Mouse (Mus musculus): ENCODE data around the gene Cenpu. TPM values are rescaled to one million over a fixed set of nuclear protein-coding genes. Genes with fewer than 3 reads are reported as not detected.
A peak's percentile ranks its signal among the peaks of the same experiment; 100 is the strongest.

Gene Cenpu
- polyA plus RNA-seq, 2 experiments, result 10.1 to 11.2 TPM

DNA sequence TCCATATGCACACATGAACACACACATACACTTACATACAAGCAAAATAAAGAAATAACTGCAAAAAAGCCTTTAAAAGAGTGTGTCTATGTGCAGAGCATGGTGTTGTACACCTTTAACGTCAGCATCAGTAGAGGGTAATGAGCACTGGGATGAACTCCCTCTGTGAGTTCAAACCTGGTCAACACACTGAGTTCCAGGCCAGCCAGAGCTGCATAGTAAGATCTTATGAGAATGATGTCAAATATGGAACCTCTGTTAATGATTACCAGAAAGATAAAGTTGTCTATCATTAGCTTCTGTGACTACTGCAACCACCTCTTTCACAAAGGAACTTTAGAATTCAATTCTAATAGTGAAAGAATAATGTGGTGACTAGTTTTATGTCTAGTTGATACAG lies 55.1 kb downstream of the Cenpu start:
- Histone ChIP-seq H3K4me1 (ENCODE audit: control insufficient read depth, insufficient read depth, low read length) (no peaks in the 10 kb centered on the region), H3K36me3 (ENCODE audit: control insufficient read depth, insufficient read depth, low read length) (peaks cover 24% of the 10 kb centered on the region), H3K4me3 (replicated peaks; ENCODE audit: low read length) (no peak overlapping the region), H3K9me3 (ENCODE audit: control insufficient read depth, low read length) (no peaks in the 10 kb centered on the region), H3K27me3 (ENCODE audit: control insufficient read depth, insufficient read depth, low read length) (no peaks in the 10 kb centered on the region), H3K27ac (replicated peaks; ENCODE audit: low read depth, low read length) (no peak overlapping the region), H3K4me2 (replicated peaks; ENCODE audit: low read depth, low read length, severe bottlenecking) (no peak overlapping the region), H3K9ac (ENCODE audit: low read depth, low read length, severe bottlenecking) (no peak overlapping the region)
- ATAC-seq (ENCODE audit: low FRiP score, low read depth) (no peak), DNase-seq (ENCODE audit: low spot score) (no peak)
- WGBS, result 83% methylated on average over 1 of the region's 1 CpGs
- TF ChIP-seq POLR2A (IDR thresholded peaks at IDR 0.05; ENCODE audit: borderline replicate concordance, extremely low read depth, insufficient read depth, insufficient read length), result no peak

DNA sequence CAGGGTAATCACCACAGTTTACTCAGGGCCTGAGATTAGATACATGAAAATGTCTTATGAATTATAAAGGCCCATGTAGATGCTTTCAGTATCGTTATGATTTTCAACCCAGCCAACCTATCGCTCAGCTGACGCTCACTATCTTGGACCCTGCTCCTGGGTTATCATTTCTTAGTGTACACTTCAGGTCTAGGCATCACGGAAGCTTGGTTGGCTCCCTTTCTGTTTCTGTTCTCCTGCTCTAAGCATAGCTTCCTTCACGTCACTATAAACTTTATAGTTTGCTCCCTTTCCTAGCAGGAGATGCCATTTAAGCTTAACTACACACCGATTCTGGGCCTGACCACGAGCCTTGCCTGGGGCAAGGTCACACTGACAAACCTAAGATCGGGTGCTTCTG lies 59.7 kb downstream of the Cenpu start:
- Histone ChIP-seq H3K36me3 (ENCODE audit: control insufficient read depth, insufficient read depth, low read length) (peaks cover 14% of the 10 kb centered on the region), H3K4me2 (replicated peaks; ENCODE audit: low read depth, low read length, severe bottlenecking) (no peak overlapping the region), H3K4me1 (ENCODE audit: control insufficient read depth, insufficient read depth, low read length) (peaks cover 11% of the 10 kb centered on the region), H3K27ac (replicated peaks; ENCODE audit: low read depth, low read length) (no peak overlapping the region), H3K4me3 (replicated peaks; ENCODE audit: low read length) (no peak overlapping the region), H3K9me3 (ENCODE audit: control insufficient read depth, low read length) (no peaks in the 10 kb centered on the region), H3K27me3 (ENCODE audit: control insufficient read depth, insufficient read depth, low read length) (no peaks in the 10 kb centered on the region), H3K9ac (ENCODE audit: low read depth, low read length, severe bottlenecking) (no peak overlapping the region)
- ATAC-seq (ENCODE audit: low FRiP score, low read depth) (no peak), DNase-seq (ENCODE audit: low spot score) (no peak)
- 60% methylated on average over 8 of the region's 8 CpGs for WGBS
- TF ChIP-seq POLR2A (IDR thresholded peaks at IDR 0.05; ENCODE audit: borderline replicate concordance, extremely low read depth, insufficient read depth, insufficient read length), result no peak

DNA sequence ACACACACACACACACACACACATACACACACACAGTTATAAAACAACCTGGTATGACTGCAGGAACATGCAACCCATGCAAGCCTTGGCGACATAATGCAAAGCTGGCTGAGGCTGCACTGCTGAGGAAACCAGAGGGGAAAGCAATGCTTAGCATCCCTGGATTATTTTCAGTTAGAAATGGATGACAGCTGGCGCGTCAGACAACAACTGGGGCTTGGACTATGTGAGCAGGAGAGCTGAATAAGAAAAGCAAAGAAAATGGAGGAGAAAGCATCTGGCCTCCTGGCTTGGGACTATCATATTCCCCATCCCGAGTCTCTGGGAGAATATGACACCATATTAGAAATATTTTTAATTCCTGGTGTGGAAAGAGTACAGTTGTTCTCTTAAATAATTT lies 61.1 kb downstream of the Cenpu start:
- Histone ChIP-seq H3K4me3 (replicated peaks; ENCODE audit: low read length) (no peak overlapping the region), H3K9me3 (ENCODE audit: control insufficient read depth, low read length) (no peaks in the 10 kb centered on the region), H3K4me1 (ENCODE audit: control insufficient read depth, insufficient read depth, low read length) (peaks cover 11% of the 10 kb centered on the region), H3K36me3 (ENCODE audit: control insufficient read depth, insufficient read depth, low read length) (peaks cover 4% of the 10 kb centered on the region; the same call in 1 of the 2 replicates), H3K9ac (ENCODE audit: low read depth, low read length, severe bottlenecking) (no peak overlapping the region), H3K4me2 (replicated peaks; ENCODE audit: low read depth, low read length, severe bottlenecking) (no peak overlapping the region), H3K27me3 (ENCODE audit: control insufficient read depth, insufficient read depth, low read length) (no peaks in the 10 kb centered on the region), H3K27ac (replicated peaks; ENCODE audit: low read depth, low read length) (no peak overlapping the region; the same call in 1 of the 2 replicates)
- ATAC-seq (ENCODE audit: low FRiP score, low read depth) (peak; percentile 48), DNase-seq (ENCODE audit: low spot score) (peak; percentile 72)
- TF ChIP-seq POLR2A (IDR thresholded peaks at IDR 0.05; ENCODE audit: borderline replicate concordance, extremely low read depth, insufficient read depth, insufficient read length), result no peak
- WGBS, result 53% methylated on average over 4 of the region's 4 CpGs

DNA sequence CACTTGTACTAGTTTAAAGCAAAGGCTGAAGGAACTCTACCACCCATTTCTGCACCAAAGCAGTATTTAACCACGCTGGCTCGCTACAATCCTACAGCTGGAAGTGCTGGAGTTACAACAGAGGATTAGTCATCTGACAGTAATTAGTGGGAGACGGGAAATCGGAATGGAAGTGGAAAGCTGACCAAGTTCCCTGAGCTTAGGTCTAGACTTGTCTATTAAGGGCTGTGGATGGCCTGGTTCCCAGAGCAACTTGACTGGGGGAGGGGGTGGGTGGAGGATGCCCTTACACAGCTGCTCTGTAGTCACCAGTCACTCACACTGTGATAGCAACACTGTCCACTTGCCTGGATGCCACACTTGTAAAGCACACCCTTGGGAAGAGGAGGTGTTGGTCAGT lies 61.5 kb downstream of the Cenpu start:
- Histone ChIP-seq H3K9me3 (ENCODE audit: control insufficient read depth, low read length) (no peaks in the 10 kb centered on the region), H3K36me3 (ENCODE audit: control insufficient read depth, insufficient read depth, low read length) (peaks cover 4% of the 10 kb centered on the region; the same call in 1 of the 2 replicates), H3K27me3 (ENCODE audit: control insufficient read depth, insufficient read depth, low read length) (no peaks in the 10 kb centered on the region), H3K4me3 (replicated peaks; ENCODE audit: low read length) (no peak overlapping the region), H3K27ac (replicated peaks; ENCODE audit: low read depth, low read length) (peak overlapping the region; percentile 39; the same call in 1 of the 2 replicates), H3K4me2 (replicated peaks; ENCODE audit: low read depth, low read length, severe bottlenecking) (0 out of 2 replicates have a peak overlapping the region, but pooled peaks have one; percentile 2), H3K9ac (ENCODE audit: low read depth, low read length, severe bottlenecking) (0 out of 2 replicates have a peak overlapping the region, but pooled peaks have one; percentile 28), H3K4me1 (ENCODE audit: control insufficient read depth, insufficient read depth, low read length) (peaks cover 11% of the 10 kb centered on the region)
- no peak for TF ChIP-seq POLR2A (IDR thresholded peaks at IDR 0.05; ENCODE audit: borderline replicate concordance, extremely low read depth, insufficient read depth, insufficient read length)
- peak; percentile 63 for DNase-seq (ENCODE audit: low spot score)
- peak; percentile 12; the same call in 1 of the 2 replicates for ATAC-seq (ENCODE audit: low FRiP score, low read depth)
- 18% methylated on average over 4 of the region's 4 CpGs for WGBS

DNA sequence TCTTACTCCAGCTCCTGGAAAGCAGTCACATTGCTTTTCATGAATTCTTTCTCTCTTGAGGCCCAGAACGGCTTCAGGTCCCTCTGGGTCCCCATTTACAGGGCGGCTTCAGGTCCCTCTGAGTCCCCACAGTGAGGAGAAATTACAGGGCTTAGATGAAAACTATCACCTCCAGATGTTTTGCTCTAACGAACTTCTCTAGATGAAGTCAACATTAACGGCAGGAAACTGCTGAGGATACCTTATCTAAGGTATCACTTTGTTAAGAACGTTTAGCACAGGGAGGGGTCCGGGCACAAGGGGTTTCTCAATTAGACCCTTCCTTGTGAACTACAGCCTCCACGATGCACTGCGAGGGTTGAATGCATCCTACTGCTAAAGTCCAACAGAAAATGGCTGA lies 64.1 kb downstream of the Cenpu start:
- no peak for ATAC-seq (ENCODE audit: low FRiP score, low read depth)
- H3K4me3 ChIP-seq (replicated peaks; ENCODE audit: low read length), result no peak overlapping the region
- 57% methylated on average over 8 of the region's 8 CpGs for WGBS
- no peak for DNase-seq (ENCODE audit: low spot score)
- 0 out of 2 replicates have a peak overlapping the region, but pooled peaks have one; percentile 62 for H3K9ac ChIP-seq (ENCODE audit: low read depth, low read length, severe bottlenecking)
- H3K36me3 ChIP-seq (ENCODE audit: control insufficient read depth, insufficient read depth, low read length), result no peaks in the 10 kb centered on the region
- no peak for TF ChIP-seq POLR2A (IDR thresholded peaks at IDR 0.05; ENCODE audit: borderline replicate concordance, extremely low read depth, insufficient read depth, insufficient read length)
- no peaks in the 10 kb centered on the region for H3K27me3 ChIP-seq (ENCODE audit: control insufficient read depth, insufficient read depth, low read length)
- H3K4me1 ChIP-seq (ENCODE audit: control insufficient read depth, insufficient read depth, low read length), result peaks cover 25% of the 10 kb centered on the region
- H3K4me2 ChIP-seq (replicated peaks; ENCODE audit: low read depth, low read length, severe bottlenecking), result peak overlapping the region; percentile 78; the same call in 1 of the 2 replicates
- no peaks in the 10 kb centered on the region for H3K9me3 ChIP-seq (ENCODE audit: control insufficient read depth, low read length)
- no peak overlapping the region for H3K27ac ChIP-seq (replicated peaks; ENCODE audit: low read depth, low read length)

All from limb, embryonic 14.5 days (tissue).